Mouse (Mus musculus) ovary, adult 10 weeks (tissue): ENCODE data around the gene Actr2. TPM values are rescaled to one million over a fixed set of nuclear protein-coding genes. Genes with fewer than 3 reads are reported as not detected.

Source experiments
- polyA plus RNA-seq: library from polyadenylated mRNA; stranded (reverse); fragments of 350-450 nt; fragmentation: Illumina TruSeq; extraction: RNeasy Lipid Tissue Mini Kit (QIAGEN cat#74804); gene quantifications from one replicate; pipeline ENCODE4 v1.2.3, GENCODE M21; 2014

The Actr2 gene
- polyA plus RNA-seq, result 278 TPM

DNA sequence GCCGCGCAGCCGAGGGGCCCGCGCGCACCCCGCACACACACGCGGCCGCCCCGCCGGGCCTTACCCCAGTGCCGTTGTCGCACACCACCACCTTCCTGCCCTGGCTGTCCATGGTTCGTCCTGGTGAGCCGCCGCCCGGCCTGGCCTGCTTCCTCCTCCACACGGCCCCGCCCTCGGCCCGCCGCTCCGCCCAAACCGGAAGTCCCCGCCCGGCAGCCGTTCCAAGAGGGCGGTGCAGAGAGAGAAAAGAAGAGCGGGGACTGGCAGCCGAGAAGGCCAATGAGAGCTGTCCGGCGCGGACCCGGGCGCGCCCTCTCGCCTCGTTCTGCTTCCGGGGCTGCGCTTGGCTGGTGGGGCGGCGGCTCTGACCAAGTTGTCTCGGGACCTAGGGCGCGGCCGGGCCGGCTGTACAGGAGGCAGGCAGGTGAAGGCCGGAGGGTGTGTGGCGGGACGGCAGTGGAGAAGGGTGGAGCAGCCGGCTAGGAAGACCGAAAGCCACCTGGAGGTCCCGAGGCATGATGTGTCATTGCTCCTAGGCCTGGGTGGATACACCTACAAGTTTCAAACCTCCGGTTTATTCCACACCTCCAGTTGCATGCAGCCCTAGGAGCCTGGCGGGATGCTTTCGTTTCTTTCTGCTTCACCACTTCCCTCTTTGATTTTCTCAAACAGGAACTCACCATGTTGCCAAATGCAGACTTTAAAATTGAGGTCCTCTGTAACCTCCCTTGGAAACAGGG lies at the start of gene Actr2:
TSS of gene Actr2 (minus strand) at position 173 of the 740 bp plus-strand sequence.

Other genes starting within 250 kb of the Actr2 start
- 21.6 TPM for gene Spred2, start 188.5 kb downstream of the Actr2 start, polyA plus RNA-seq
- gene Rab1a, start 88.5 kb upstream of the Actr2 start, polyA plus RNA-seq, result 648 TPM
- 50.3 TPM for gene Cep68, start 136.5 kb upstream of the Actr2 start, polyA plus RNA-seq
- gene Slc1a4, start 219.8 kb upstream of the Actr2 start, polyA plus RNA-seq, result 3.2 TPM